Mouse (Mus musculus): Measurements from ENCODE around the gene Tiam2.

GRCm38 (mm10) chr17:3378606-3379005, 52.2 kb downstream of the Tiam2 start:
- TF ChIP-seq CTCF (IDR thresholded peaks at IDR 0.05; ENCODE audit: low read depth) (no peak), EP300 (optimal IDR thresholded peaks at IDR 0.05) (no peak)

All from stomach, postnatal 0 days (tissue).